Mouse (Mus musculus) heart, embryonic 16.5 days (tissue): ENCODE data around the gene Gm10722. TPM values are rescaled to one million over a fixed set of nuclear protein-coding genes. Genes with fewer than 3 reads are reported as not detected.
A peak's percentile ranks its signal among the peaks of the same experiment; 100 is the strongest.
"Not testable (repeated sequence)": the region's sequence is repeated elsewhere in the genome, so short reads cannot be mapped to it uniquely, and the experiment has no call there.

Source experiments
- ATAC-seq: fragments of 200-750 bp; cut with Nextera tagmentation; replicated peaks from 2 replicates; pipeline ENCODE4 v1.8.0; 2017; ENCODE audit warnings: moderate number of reproducible peaks; ENCODE audit not compliant: insufficient read depth, low FRiP score; ENCODE audit errors: extremely low read depth
- H3K27ac ChIP-seq: fragments of 300-500 bp; sonication (generic); 2 replicates; pipeline ENCODE4 v1.5.1; 2014; ENCODE audit warnings: mild to moderate bottlenecking, low read length, control low read depth, moderate library complexity
- H3K27me3 ChIP-seq: fragments of 300-500 bp; sonication (generic); 2 replicates; pipeline ENCODE4 v1.6.1; 2014; ENCODE audit warnings: low read length, mixed read lengths; ENCODE audit not compliant: control insufficient read depth, insufficient read depth
- H3K36me3 ChIP-seq: fragments of 300-500 bp; sonication (generic); 2 replicates; pipeline ENCODE4 v1.6.1; 2014; ENCODE audit not compliant: control insufficient read depth, insufficient read depth
- H3K4me1 ChIP-seq: fragments of 300-500 bp; sonication (generic); 2 replicates; pipeline ENCODE4 v1.6.1; 2014; ENCODE audit warnings: low read length, mixed read lengths; ENCODE audit not compliant: control insufficient read depth, insufficient read depth
- H3K4me2 ChIP-seq: fragments of 300-500 bp; sonication (generic); 2 replicates; pipeline ENCODE4 v1.6.1; 2014; ENCODE audit warnings: low read depth, mild to moderate bottlenecking, control low read depth, low read length
- H3K4me3 ChIP-seq: fragments of 300-500 bp; sonication (generic); 2 replicates; pipeline ENCODE4 v1.5.1; 2014; ENCODE audit warnings: mild to moderate bottlenecking, control low read depth, low read length
- H3K9ac ChIP-seq: fragments of 300-500 bp; sonication (generic); 2 replicates; pipeline ENCODE4 v1.6.1; 2014; ENCODE audit warnings: low read length, control low read depth
- H3K9me3 ChIP-seq: fragments of 300-500 bp; sonication (generic); replicated peaks from 2 replicates; pipeline ENCODE4 v1.6.1; 2016; ENCODE audit warnings: low read length; ENCODE audit not compliant: control insufficient read depth
- WGBS: fragments of 180-500 bp; shearing (Covaris S2); extraction: QIAGEN DNeasy Blood & Tissue Kit; methylation state at CpG from one replicate; pipeline ENCODE4 v1.1.7; 2014; 5-methylcytosine and 5-hydroxymethylcytosine counted together
- polyA plus RNA-seq: library from polyadenylated mRNA; unstranded; fragments of >200 nt; fragmentation: Nextera tagmentation; extraction: Ambion mirVana; gene quantifications from 2 replicates; pipeline ENCODE4 v1.2.1, GENCODE M21; 2015

Gene Gm10722
- polyA plus RNA-seq, 1 experiment from 2014 or later: not detected

- ATAC-seq, H3K9me3 ChIP-seq, H3K27me3 ChIP-seq, H3K4me1 ChIP-seq, H3K9ac ChIP-seq, H3K36me3 ChIP-seq, H3K4me3 ChIP-seq, H3K4me2 ChIP-seq, H3K27ac ChIP-seq: not testable (repeated sequence)
- 63% methylated on average over 15 of the region's 16 CpGs for WGBS
Measured at GRCm38 (mm10) chr9:3023985-3024648, 23.4 kb downstream of the Gm10722 start.

GRCm38 (mm10) chr9:3024912-3025467 lies 24.3 kb downstream of the Gm10722 start, which contains the start of gene Gm10717:
TSS of gene Gm10717 (plus strand) at chr9:3025417.
- H3K4me2 ChIP-seq, H3K27me3 ChIP-seq, H3K36me3 ChIP-seq, H3K4me3 ChIP-seq, H3K27ac ChIP-seq, H3K4me1 ChIP-seq, ATAC-seq, H3K9me3 ChIP-seq, H3K9ac ChIP-seq: not testable (repeated sequence)
- 70% methylated on average over 12 of the region's 12 CpGs for WGBS

GRCm38 (mm10) chr9:3025653-3026052 lies 24.9 kb downstream of the Gm10722 start:
- not testable (repeated sequence) for H3K9me3 ChIP-seq, H3K27me3 ChIP-seq, ATAC-seq, H3K36me3 ChIP-seq, H3K4me3 ChIP-seq, H3K27ac ChIP-seq, H3K9ac ChIP-seq, H3K4me2 ChIP-seq, H3K4me1 ChIP-seq
- 56% methylated on average over 4 of the region's 6 CpGs for WGBS

GRCm38 (mm10) chr9:3026136-3026535 lies 25.4 kb downstream of the Gm10722 start:
- H3K4me3 ChIP-seq, H3K36me3 ChIP-seq, H3K9ac ChIP-seq, H3K27ac ChIP-seq, ATAC-seq, H3K27me3 ChIP-seq, H3K4me1 ChIP-seq, H3K4me2 ChIP-seq, H3K9me3 ChIP-seq: not testable (repeated sequence)
- 70% methylated on average over 5 of the region's 5 CpGs for WGBS

- H3K9ac ChIP-seq, H3K4me1 ChIP-seq, H3K4me3 ChIP-seq, H3K9me3 ChIP-seq, ATAC-seq, H3K4me2 ChIP-seq, H3K27ac ChIP-seq, H3K27me3 ChIP-seq, H3K36me3 ChIP-seq: not testable (repeated sequence)
- WGBS: 64% methylated on average over 9 of the region's 9 CpGs
Measured at GRCm38 (mm10) chr9:3026741-3027140, 26.0 kb downstream of the Gm10722 start.

- not testable (repeated sequence) for H3K4me3 ChIP-seq, H3K27me3 ChIP-seq, H3K27ac ChIP-seq, H3K9me3 ChIP-seq, H3K9ac ChIP-seq, H3K4me2 ChIP-seq, H3K36me3 ChIP-seq, ATAC-seq, H3K4me1 ChIP-seq
- WGBS: 67% methylated on average over 9 of the region's 9 CpGs
Measured at GRCm38 (mm10) chr9:3027200-3027599, 26.5 kb downstream of the Gm10722 start.

- not testable (repeated sequence) for H3K4me1 ChIP-seq, H3K27me3 ChIP-seq, H3K27ac ChIP-seq, ATAC-seq, H3K36me3 ChIP-seq, H3K4me2 ChIP-seq, H3K9ac ChIP-seq, H3K9me3 ChIP-seq, H3K4me3 ChIP-seq
- 61% methylated on average over 11 of the region's 16 CpGs for WGBS
Measured at GRCm38 (mm10) chr9:3029276-3030000, 28.7 kb downstream of the Gm10722 start.

GRCm38 (mm10) chr9:3030677-3031318 lies 30.1 kb downstream of the Gm10722 start:
- ATAC-seq: 0 out of 2 replicates have a peak, but pooled peaks have one; percentile 21

GRCm38 (mm10) chr9:3034299-3034698 lies 33.6 kb downstream of the Gm10722 start, which contains the start of gene Gm17535:
TSS of gene Gm17535 (plus strand) at chr9:3034599.
- not testable (repeated sequence) for H3K27me3 ChIP-seq, H3K27ac ChIP-seq, H3K4me3 ChIP-seq, H3K4me2 ChIP-seq, H3K4me1 ChIP-seq, ATAC-seq, H3K9me3 ChIP-seq, H3K9ac ChIP-seq, H3K36me3 ChIP-seq
- no CpG with 5 or more reads among the region's 8 CpGs for WGBS

More at GRCm38 (mm10) chr9:3030677-3031318, 30.1 kb downstream of the Gm10722 start:
- WGBS: 57% methylated on average over 2 of the region's 10 CpGs
- H3K27ac ChIP-seq, H3K27me3 ChIP-seq, H3K9ac ChIP-seq, H3K4me3 ChIP-seq, H3K36me3 ChIP-seq, H3K4me1 ChIP-seq, H3K9me3 ChIP-seq, H3K4me2 ChIP-seq: not testable (repeated sequence)
